Mouse (Mus musculus) ZHBTc4 (cell line): ENCODE results near the gene Atic.

Experiments used
- DNase-seq: peaks from one replicate; pipeline ENCODE4 v3.0.0-alpha.2; 2011; ENCODE audit warnings: low read depth, low spot score

The Atic gene

DNA sequence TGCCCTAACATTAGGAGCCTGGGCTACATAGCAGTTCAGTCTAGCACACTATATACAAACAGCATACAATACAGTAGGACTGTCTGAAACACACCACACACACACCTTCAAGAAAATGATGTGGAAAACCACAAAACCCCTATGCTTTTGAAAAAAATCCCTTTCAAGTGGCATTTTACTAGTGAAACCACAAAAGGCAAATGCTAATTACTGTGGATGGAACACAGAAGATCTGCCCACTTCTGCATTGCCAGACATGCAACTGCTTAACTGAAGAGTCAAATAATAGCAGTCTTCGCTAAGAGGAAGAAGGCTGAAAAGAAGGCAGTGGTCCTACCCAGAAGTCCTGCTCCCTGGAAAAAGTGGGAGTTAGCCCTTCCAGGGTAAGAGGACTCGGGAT lies 37.3 kb downstream of the Atic start:
- no peak for DNase-seq

DNA sequence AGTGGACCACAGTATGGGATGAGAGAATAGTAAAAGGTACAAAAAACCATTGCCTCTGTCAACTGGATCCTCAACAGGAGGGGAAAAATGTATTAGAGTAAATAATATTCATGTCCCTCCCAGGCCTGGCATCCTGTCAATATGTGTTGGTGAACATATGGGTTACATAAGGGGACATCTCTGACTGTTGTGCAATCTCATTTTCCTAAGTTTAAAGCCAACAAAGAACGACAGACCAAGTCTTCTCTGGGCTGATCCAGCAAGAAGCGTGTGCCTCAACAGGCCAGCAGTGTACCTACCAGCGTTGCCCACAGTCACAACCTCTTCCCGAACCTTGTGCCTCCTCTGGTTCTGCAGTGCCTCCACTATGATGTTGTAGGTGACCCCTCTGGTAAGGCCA lies 38.4 kb downstream of the Atic start:
- DNase-seq = no peak

DNA sequence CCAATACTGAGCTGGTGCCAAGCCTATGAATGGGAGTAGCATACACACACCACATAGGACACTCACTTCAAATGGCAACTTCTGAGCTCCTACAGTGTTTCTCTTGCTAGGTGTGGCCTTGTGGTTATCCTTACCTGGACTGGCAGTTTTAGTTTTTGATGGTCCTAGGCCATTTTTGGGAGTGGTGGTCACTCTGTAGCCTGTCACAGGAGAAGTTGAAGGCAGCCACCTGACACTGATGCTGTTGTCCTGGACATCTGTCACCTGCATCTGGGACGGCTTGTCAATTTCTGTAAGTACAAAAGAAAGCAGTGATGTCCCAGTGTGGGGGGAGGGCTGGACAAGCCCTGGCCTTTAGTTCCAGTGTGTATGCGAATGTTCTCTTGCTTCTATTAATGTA lies 48.8 kb downstream of the Atic start:
- DNase-seq = no peak

DNA sequence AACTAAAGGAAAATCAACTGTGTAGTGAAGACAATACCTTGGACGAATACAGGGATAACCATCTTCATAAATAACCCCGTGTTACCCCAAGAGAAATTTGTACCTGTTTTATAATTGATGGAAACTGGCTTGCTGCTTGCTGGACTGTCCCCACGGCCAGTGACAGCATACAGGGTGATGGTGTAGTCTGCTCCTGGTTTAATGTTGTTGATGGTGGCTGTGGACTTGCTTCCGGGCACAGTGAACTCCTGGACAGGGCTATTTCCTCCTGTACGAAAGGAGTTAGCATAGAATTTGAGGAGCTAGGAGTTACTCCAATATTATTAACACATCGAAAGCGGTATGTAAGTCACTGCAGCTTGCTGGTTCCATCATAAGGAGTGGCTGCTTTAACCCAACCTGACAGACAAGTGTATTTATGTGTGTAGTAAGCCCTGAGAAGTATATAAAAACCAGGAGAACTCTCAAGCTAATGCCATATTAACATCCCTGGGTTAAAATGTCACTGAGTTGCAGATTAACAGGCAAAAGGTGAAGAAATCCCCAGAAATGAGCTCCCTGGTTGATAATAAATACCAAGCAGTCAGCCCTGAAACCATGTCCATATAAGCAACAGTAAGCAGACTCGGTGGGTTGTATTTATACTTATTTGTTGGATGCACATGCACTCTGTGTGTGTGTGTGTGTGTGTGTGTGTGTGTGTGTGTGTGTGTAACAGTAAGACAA lies 49.8 kb downstream of the Atic start:
- no peak for DNase-seq

DNA sequence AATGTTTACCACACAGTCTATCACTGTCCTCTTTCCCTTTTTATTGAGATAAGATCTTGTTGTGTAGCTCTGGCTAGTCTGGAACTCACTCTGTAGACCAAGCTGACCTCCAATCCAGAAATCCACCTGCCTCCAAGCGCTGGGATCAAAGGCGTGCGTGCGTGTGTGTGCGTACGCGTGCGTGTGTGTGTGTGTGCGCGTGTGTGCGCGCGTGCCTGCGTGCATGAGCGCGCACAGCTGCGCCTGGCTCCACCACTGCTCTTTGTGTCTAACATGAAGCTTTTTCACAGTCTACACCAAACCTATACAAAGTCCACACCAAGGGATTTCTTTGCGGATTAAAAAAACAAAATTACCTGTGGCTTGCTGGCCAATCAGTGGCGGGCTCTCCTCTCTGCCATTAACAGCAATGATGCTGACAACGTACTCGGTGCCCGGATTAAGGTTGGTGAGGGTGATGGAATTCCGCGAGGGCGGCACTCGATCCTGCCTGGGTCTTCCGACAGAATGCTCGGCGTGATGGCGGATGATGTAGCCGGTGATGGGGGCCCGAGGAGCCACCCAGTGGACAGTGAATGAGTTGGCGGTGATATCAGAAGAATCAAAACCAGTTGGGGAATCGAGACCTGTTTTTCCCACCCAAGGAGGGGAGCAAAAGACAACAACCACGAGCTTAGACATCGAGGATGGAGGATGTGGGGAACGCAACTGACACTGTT lies 52.3 kb downstream of the Atic start:
- DNase-seq = peak; percentile 69

DNA sequence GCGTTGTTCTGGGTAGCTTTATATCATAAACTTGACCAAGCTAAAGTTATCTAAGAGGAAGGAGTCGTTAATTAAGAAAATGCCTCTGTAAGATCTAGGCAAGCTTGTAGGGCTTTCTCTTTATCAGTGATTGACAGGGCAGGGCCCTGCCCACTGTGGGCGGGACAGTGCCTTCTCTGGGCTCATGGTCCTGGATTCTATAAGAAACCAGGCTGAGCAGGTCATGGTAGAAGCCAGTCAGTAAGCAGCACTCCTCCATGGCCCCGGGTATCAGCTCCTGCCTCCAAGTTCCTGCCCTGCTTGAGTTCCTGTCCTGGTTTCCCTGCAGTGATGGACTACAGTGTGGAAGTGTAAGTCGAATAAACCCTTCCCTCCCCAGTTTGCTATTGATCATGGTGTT lies 53.0 kb downstream of the Atic start:
- DNase-seq = peak; percentile 76

DNA sequence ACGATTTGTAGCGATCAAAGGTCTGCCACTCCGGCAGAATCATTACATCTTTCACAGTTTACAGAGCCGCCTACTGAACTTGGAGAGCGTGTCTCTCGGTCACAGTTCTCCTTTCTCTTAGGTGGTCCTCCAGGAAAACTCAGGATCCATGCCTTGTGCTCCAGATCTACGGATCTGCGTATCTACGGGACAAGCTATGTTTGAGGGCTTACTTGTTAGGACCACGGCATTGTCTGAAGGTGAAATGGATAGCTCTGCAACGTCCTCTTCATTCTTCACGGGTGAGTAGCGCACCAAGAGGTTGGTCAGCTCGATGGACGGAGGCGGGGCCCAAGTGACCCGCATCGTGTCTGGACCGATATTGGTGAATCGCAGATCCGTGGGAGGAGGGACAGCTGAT lies 55.3 kb downstream of the Atic start:
- DNase-seq = no peak

DNA sequence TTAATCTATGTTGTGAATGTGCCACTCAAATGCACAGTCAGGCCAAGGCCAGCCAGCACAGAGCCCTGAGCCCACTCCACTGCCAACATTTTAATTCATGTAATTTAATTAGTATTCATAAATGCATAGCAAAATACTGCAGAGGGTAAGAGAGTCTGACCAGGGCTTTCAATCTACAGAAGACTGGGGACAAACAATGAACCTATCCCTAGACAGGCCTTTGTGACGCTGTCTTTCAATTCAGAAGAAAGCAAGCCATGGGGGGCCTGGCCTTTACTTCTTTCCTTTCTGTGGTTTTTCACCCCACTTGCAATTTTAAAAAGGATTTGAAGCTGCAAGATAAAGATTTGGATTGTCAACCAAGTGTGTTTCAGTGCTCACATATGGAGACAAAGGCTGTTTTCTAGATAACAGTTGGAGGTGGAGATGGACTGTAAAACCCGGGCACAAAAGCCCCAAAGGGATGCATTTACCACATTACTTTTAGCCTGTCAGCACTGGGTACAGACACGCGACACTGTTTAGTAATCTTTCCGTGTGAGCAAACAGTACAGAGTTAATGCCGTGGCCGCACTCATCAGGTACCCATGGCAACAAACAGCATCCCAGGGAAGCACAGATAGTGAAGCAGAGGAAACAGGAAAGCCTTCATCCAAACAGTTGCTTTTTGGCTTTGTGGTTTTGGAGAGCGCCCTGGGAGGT lies 57.7 kb downstream of the Atic start:
- DNase-seq = no peak

DNA sequence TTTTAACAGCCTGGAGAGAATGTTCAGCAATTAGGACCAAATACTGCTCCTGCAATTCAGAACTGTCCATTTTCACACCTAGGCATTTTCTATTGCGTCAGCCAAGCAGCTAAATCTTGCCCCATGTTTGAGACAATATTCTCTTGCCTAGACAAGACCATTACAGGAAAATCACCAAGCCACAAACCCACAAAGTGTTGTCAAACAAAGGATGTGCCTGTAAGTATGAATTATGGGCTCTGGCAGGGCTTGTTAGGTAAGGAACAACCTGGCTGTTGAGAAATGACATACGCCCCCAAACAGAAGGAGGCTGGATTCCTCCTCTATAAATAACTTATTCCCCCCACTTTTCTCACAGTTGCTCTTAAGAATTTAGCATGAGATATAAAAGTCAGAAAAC lies 64.6 kb downstream of the Atic start:
- DNase-seq = no peak

DNA sequence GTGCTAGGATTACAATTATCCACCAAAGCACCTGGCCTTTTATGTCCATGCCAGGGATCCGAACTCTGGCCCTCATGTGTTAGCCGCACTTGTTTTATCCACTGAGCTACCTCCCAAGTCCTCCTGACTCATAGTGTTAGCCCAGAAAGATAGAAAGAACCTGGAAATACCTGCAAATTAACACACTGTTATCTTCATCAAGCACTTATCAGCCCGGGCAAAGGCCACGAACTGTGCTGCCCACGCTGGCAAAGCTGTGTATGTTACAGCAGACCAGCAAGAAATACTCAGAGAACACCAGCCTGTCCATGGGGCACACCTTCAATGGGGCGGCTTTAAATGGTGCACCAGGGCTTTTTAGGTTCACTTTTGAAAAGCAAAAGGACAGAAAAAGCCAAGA lies 66.7 kb downstream of the Atic start:
- DNase-seq = no peak
